Mouse (Mus musculus): ENCODE data around the gene Slc25a35. TPM values are rescaled to one million over a fixed set of nuclear protein-coding genes. Genes with fewer than 3 reads are reported as not detected.

The Slc25a35 gene
- polyA plus RNA-seq, 1 experiment from 2014 or later, result 7.2 TPM

DNA sequence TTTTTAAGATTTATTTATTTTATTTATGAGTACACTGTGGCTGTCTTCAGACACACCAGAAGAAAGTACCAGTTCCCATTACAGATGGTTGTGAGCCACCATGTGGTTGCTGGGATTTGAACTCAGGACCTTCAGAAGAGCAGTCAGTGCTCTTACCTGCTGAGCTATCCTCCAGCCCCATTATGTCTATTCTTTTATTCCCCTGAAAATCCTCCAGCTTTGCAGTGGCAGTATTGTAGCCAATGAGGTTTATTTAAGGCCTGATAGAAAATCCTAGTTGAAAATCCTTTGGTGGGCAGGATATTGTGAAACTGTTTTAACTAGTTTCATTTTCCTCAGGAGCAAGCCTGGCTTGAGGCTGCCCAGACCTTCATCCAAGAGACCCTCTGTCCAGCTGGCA lies 52.8 kb downstream of the Slc25a35 start:
- in situ Hi-C loops (cut with MboI; ENCODE audit: low pct_unique_long_range_greater_than_20kb), result no loop called here
- TF ChIP-seq CTCF (IDR thresholded peaks at IDR 0.05), result no peak
- DNase-seq (ENCODE audit: low read depth, low spot score) (no peak), ATAC-seq (no peak)
- H3K27me3 ChIP-seq, result no peaks in the 10 kb centered on the region
- POLR2A ChIA-PET, result no interaction called here
- CTCF ChIA-PET, result interaction anchor here (2.8 kb wide), 1 partner anchor 16 kb away, joined by 10 read pairs; no protein-coding TSS in a partner anchor

Other genes starting within 250 kb of the Slc25a35 start
- gene Ndel1, start 96.3 kb upstream of the Slc25a35 start, polyA plus RNA-seq (2021), result 70.3 TPM
- gene Rnf222, start 79.6 kb upstream of the Slc25a35 start, polyA plus RNA-seq (2021), result not detected
- gene Rpl26, start 66.5 kb upstream of the Slc25a35 start, polyA plus RNA-seq (2021), result 909 TPM
- gene Odf4, start 41.0 kb upstream of the Slc25a35 start, polyA plus RNA-seq (2021), result not detected
- 0.21 TPM for gene Arhgef15, start 10.7 kb upstream of the Slc25a35 start, polyA plus RNA-seq (2021)
- 28.0 TPM for gene Rangrf, start 7.1 kb downstream of the Slc25a35 start, polyA plus RNA-seq (2021)
- gene Pfas, start 40.3 kb downstream of the Slc25a35 start, polyA plus RNA-seq (2021), result 12.9 TPM
- 44.1 TPM for gene Ctc1, start 47.8 kb downstream of the Slc25a35 start, polyA plus RNA-seq (2021)
- 34.1 TPM for gene Aurkb, start 77.5 kb downstream of the Slc25a35 start, polyA plus RNA-seq (2021)
- 15.9 TPM for gene Borcs6, start 91.6 kb downstream of the Slc25a35 start, polyA plus RNA-seq (2021)
- 56.9 TPM for gene Tmem107, start 102.7 kb downstream of the Slc25a35 start, polyA plus RNA-seq (2021)
- gene Vamp2, start 120.4 kb downstream of the Slc25a35 start, polyA plus RNA-seq (2021), result 62.4 TPM
- 10.8 TPM for gene Per1, start 127.1 kb downstream of the Slc25a35 start, polyA plus RNA-seq (2021)
- 0.53 TPM for gene Hes7, start 152.3 kb downstream of the Slc25a35 start, polyA plus RNA-seq (2021)
- gene 9130213A22Rik, start 154.5 kb downstream of the Slc25a35 start, polyA plus RNA-seq (2021), result 0.96 TPM
- gene Aloxe3, start 157.8 kb downstream of the Slc25a35 start, polyA plus RNA-seq (2021), result 0.36 TPM
- gene Alox12b, start 188.9 kb downstream of the Slc25a35 start, polyA plus RNA-seq (2021), result not detected
- not detected for gene Alox8, start 229.7 kb downstream of the Slc25a35 start, polyA plus RNA-seq (2021)

Data from Patski (cell line).